25 mouse cellular contexts compared by ENCODE assay signal in genomic region chr2:23559186-23559585, GRCm38 (mm10). TPM values are rescaled to one million over a fixed set of nuclear protein-coding genes. Genes with fewer than 3 reads are reported as not detected.
A peak's percentile ranks its signal among the peaks of the same experiment; 100 is the strongest.
DNase-seq lines count a peak whose midpoint lies in the region; ATAC-seq and TF ChIP-seq lines count a peak whose summit lies in the region.
"Had no signal": no experiment of that assay in that cellular context is flagged by ENCODE, and none has a peak within 500 bp of the region (broad histone marks: within the 10 kb centered on the region; RNA-seq: fewer than 3 reads in every experiment).

No protein-coding gene starts in this region.

- TF ChIP-seq EP300 in heart, adult 2 months (IDR thresholded peaks at IDR 0.05; ENCODE audit: insufficient read depth, low read depth, low read length): no peak
- TF ChIP-seq EP300 in lung, postnatal 0 days (IDR thresholded peaks at IDR 0.05): no peak

- H3K4me3 ChIP-seq in heart, adult 2 months: no peak overlapping the region
- H3K4me3 ChIP-seq in lung, postnatal 0 days (ENCODE audit: low read depth, low read length): no peak overlapping the region
- H3K4me3 ChIP-seq: embryonic facial prominence, embryonic 15.5 days; heart, embryonic 10.5 days; hindbrain, embryonic 10.5 days; liver, embryonic 13.5 days had no signal

- no peaks in the 10 kb centered on the region for H3K9me3 ChIP-seq in lung, postnatal 0 days (ENCODE audit: low read length)
- H3K9me3 ChIP-seq: embryonic facial prominence, embryonic 15.5 days; heart, embryonic 10.5 days; liver, embryonic 13.5 days had no signal

- WGBS in heart, adult 2 months: 94% methylated on average over 2 of the region's 2 CpGs
- WGBS in lung, postnatal 0 days: 83% methylated on average over 2 of the region's 2 CpGs

- H3K9ac ChIP-seq in heart, adult 2 months (ENCODE audit: low read depth, low read length): no peak overlapping the region
- H3K9ac ChIP-seq in lung, postnatal 0 days (replicated peaks; ENCODE audit: low read depth): no peak overlapping the region
- H3K9ac ChIP-seq: embryonic facial prominence, embryonic 15.5 days; liver, embryonic 13.5 days had no signal

- no peaks in the 10 kb centered on the region for H3K4me1 ChIP-seq in heart, adult 2 months (ENCODE audit: control insufficient read depth, insufficient read depth, low read length)
- no peaks in the 10 kb centered on the region for H3K4me1 ChIP-seq in lung, postnatal 0 days (ENCODE audit: insufficient read depth, low read depth, low read length)
- H3K4me1 ChIP-seq: embryonic facial prominence, embryonic 15.5 days; heart, embryonic 10.5 days; hindbrain, embryonic 10.5 days had no signal

- H3K27ac ChIP-seq in heart, adult 2 months: no peak overlapping the region
- H3K27ac ChIP-seq in lung, postnatal 0 days (ENCODE audit: low read length): no peak overlapping the region
- H3K27ac ChIP-seq: embryonic facial prominence, embryonic 15.5 days; heart, embryonic 10.5 days; hindbrain, embryonic 10.5 days; liver, embryonic 13.5 days had no signal

- no peak for ATAC-seq in lung, postnatal 0 days
- peak; percentile 49; the same call in 1 of the 2 replicates for ATAC-seq in megakaryocyte progenitor cell, adult 5-6 weeks (replicated peaks; ENCODE audit: poor library complexity)
- ATAC-seq: activated CD4-positive, CD25-positive, alpha-beta regulatory T cell, adult 4 months; inflammation-experienced regulatory T-cells, adult 6 months had no signal

- H3K36me3 ChIP-seq in heart, adult 2 months (ENCODE audit: control insufficient read depth, insufficient read depth, low read length): no peaks in the 10 kb centered on the region
- H3K36me3 ChIP-seq in lung, postnatal 0 days (ENCODE audit: insufficient read depth, low read length): no peaks in the 10 kb centered on the region
- H3K36me3 ChIP-seq: embryonic facial prominence, embryonic 15.5 days had no signal

- TF ChIP-seq CTCF in heart, adult 2 months (IDR thresholded peaks at IDR 0.05): peak; percentile 37; the same call in 1 of the 2 replicates
- peak; percentile 45 for TF ChIP-seq CTCF in lung, postnatal 0 days (IDR thresholded peaks at IDR 0.05)

- H3K27me3 ChIP-seq in heart, adult 2 months (ENCODE audit: control insufficient read depth, insufficient read depth, low read length): no peaks in the 10 kb centered on the region
- no peaks in the 10 kb centered on the region for H3K27me3 ChIP-seq in lung, postnatal 0 days (replicated peaks; ENCODE audit: insufficient read depth, low read length)
- H3K27me3 ChIP-seq: embryonic facial prominence, embryonic 15.5 days; liver, embryonic 13.5 days had no signal

- peaks cover 6% of the 10 kb centered on the region for H3K79me2 ChIP-seq in heart, adult 2 months (replicated peaks; ENCODE audit: control insufficient read depth, insufficient read depth, low read length)

- DNase-seq in heart, adult 2 months: no peak
- no peak for DNase-seq in heart, adult 9 months (ENCODE audit: low spot score in 2 of 2)
- no peak for DNase-seq in lung, postnatal 0 days (ENCODE audit: low spot score)
- no peak for DNase-seq in lung, postnatal 4 days
- peak; percentile 58 for DNase-seq in ES-CJ7 (ENCODE audit: low read depth, low spot score)
- DNase-seq in kidney, postnatal 10 days: no peak
- DNase-seq in spleen, adult 12 weeks (ENCODE audit: low spot score): no peak
- DNase-seq: adrenal gland, postnatal 14 days; cerebellum, adult 11 months; cerebellum, postnatal 14 days; embryo, embryonic 11 days; gastrocnemius, postnatal 36 days; kidney, adult 9 months; kidney, postnatal 36 days; liver, embryonic 13.5 days; lung, postnatal 10 days; retina, postnatal 1 day; thymus, postnatal 14 days had no signal

- intact Hi-C loops in heart, adult 2 months (cut with DNase I): no loop called here

- no peak for TF ChIP-seq POLR2A in heart, adult 2 months (IDR thresholded peaks at IDR 0.05; ENCODE audit: insufficient read depth, low read depth, low read length)

- no peak overlapping the region for H3K4me2 ChIP-seq in lung, postnatal 0 days (replicated peaks; ENCODE audit: low read depth, low read length)
- H3K4me2 ChIP-seq: embryonic facial prominence, embryonic 15.5 days; liver, embryonic 13.5 days; midbrain, embryonic 11.5 days had no signal

RNA-seq across cellular contexts. Expression of gene Spopl, which starts 12.7 kb away (rescaled TPM):
- total RNA-seq in heart, adult 2 months (2021): 10 to 100 TPM; 14.7 TPM
- 1.7 and 4.0 TPM in 2 replicates for polyA plus RNA-seq in heart, adult 2 months (2012; rRNA removed)
- 17.1 and 18.4 TPM in 2 replicates for polyA plus RNA-seq in lung, postnatal 0 days (2015; fragmentation: Nextera tagmentation; extraction: Ambion mirVana)
- 13.1 and 22.7 TPM in 2 replicates for total RNA-seq in megakaryocyte progenitor cell, adult 5-6 weeks (2015)
- 23.6 and 26.4 TPM in 2 replicates for total RNA-seq in megakaryocyte progenitor cell, adult 5-6 weeks (2017)
